Comparison of ENCODE assay signal across 28 mouse cellular contexts in the genomic region with DNA sequence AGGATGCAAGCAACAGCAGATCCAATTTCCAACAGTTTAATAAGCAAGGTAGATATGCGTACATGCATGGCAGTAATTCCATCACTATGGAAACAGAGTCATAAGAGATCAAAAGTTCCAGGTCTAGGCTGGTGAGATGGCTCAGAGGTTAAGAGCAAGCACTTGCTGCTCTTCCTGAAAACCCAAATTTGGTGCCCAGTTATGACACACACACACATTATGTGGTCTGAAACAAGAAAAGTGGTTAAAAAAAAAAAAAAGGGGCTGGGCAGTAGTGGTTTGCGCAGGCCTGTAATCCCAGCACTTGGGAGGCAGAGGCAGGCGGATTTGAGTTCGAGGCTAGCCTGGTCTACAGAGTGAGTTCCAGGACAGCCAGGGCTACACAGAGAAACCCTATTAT. TPM values are rescaled to one million over a fixed set of nuclear protein-coding genes. Genes with fewer than 3 reads are reported as not detected.
DNase-seq lines count a peak whose midpoint lies in the region; ATAC-seq and TF ChIP-seq lines count a peak whose summit lies in the region.
"Had no signal": no experiment of that assay in that cellular context is flagged by ENCODE, and none has a peak within 500 bp of the region (broad histone marks: within the 10 kb centered on the region; RNA-seq: fewer than 3 reads in every experiment).

No protein-coding gene starts in this region.

- ATAC-seq in common myeloid progenitor, adult 5-6 weeks (replicated peaks; ENCODE audit: low read depth, poor library complexity, severe bottlenecking), result 0 out of 2 replicates have a peak, but pooled peaks have one; percentile 30
- ATAC-seq in megakaryocyte, adult 5-6 weeks (ENCODE audit: poor library complexity, severe bottlenecking), result 0 out of 2 replicates have a peak, but pooled peaks have one; percentile 24
- ATAC-seq: forebrain, embryonic 15.5 days; hindbrain, postnatal 0 days; Patski had no signal

- H3K36me3 ChIP-seq in testis, adult 2 months (ENCODE audit: control insufficient read depth, insufficient read depth, low read length), result peaks cover 2% of the 10 kb centered on the region

- peak overlapping the region; percentile 56 for H3K4me3 ChIP-seq in testis, adult 2 months (ENCODE audit: control insufficient read depth, low read depth, low read length)
- H3K4me3 ChIP-seq: embryonic facial prominence, embryonic 10.5 days; embryonic facial prominence, embryonic 13.5 days; erythroblast, embryonic 14.5 days; forebrain, embryonic 12.5 days; forebrain, embryonic 15.5 days; heart, embryonic 10.5 days; heart, embryonic 13.5 days had no signal

- no peak for DNase-seq in testis, postnatal 10 days (ENCODE audit: low spot score)
- DNase-seq in layer of hippocampus, adult 8-10 months (ENCODE audit: low spot score in 2 of 2), result no peak
- no peak for DNase-seq in frontal cortex, postnatal 14 days (ENCODE audit: low spot score in 2 of 2)
- no peak for DNase-seq in neural tube, embryonic 10.5 days (ENCODE audit: extremely low spot score, low spot score)
- DNase-seq: adrenal gland, postnatal 10 days; adrenal gland, postnatal 36 days; cerebellum, adult 2 months; cerebellum, adult 9-11 months; cerebellum, postnatal 25 days; embryo, embryonic 11 days; gastrocnemius, postnatal 10 days; gastrocnemius, postnatal 36 days; heart, adult 18-20 months; heart, postnatal 14 days; heart, postnatal 4 days had no signal

- H3K4me1 ChIP-seq in testis, adult 2 months (ENCODE audit: control insufficient read depth, insufficient read depth, low read length), result no peaks in the 10 kb centered on the region; the same call in none of the 2 replicates

- TF ChIP-seq POLR2A in testis, adult 2 months (IDR thresholded peaks at IDR 0.05; ENCODE audit: control insufficient read depth, low read depth, low read length), result no peak

- no peaks in the 10 kb centered on the region for H3K27me3 ChIP-seq in testis, adult 2 months (ENCODE audit: control insufficient read depth, insufficient read depth, low read length)
- H3K27me3 ChIP-seq: embryonic facial prominence, embryonic 13.5 days; forebrain, embryonic 12.5 days; forebrain, embryonic 15.5 days; heart, embryonic 13.5 days; Patski had no signal

- TF ChIP-seq CTCF in testis, adult 2 months (IDR thresholded peaks at IDR 0.05; ENCODE audit: control insufficient read depth, insufficient read depth, insufficient replicate concordance, low read depth, low read length), result no peak

- peak overlapping the region; percentile 80 for H3K27ac ChIP-seq in testis, adult 2 months (ENCODE audit: control insufficient read depth, insufficient read depth, low read depth, low read length)
- H3K27ac ChIP-seq: embryonic facial prominence, embryonic 10.5 days; embryonic facial prominence, embryonic 13.5 days; forebrain, embryonic 12.5 days; forebrain, embryonic 15.5 days; heart, embryonic 10.5 days; heart, embryonic 13.5 days; hindbrain, embryonic 14.5 days; hindbrain, postnatal 0 days had no signal

RNA-seq across cellular contexts. Expression of a gene that starts 7.6 kb away (rescaled TPM):
- polyA plus RNA-seq in testis, adult 2 months (2012; rRNA removed), result 48.4 and 56.8 TPM in 2 replicates
- total RNA-seq in common myeloid progenitor, adult 5-6 weeks (2017), result 331 and 353 TPM in 2 replicates
- 115 and 119 TPM in 2 replicates for total RNA-seq in megakaryocyte, adult 5-6 weeks (2015)
- total RNA-seq in megakaryocyte, adult 5-6 weeks (2017), result 248 and 291 TPM in 2 replicates
- 100 to 1,000 TPM; 151 to 172 (median 170) TPM for total RNA-seq in layer of hippocampus, adult 8-10 months (2022)

RNA-seq across cellular contexts. Expression of a gene that starts 31.6 kb away (rescaled TPM):
- 285 and 337 TPM in 2 replicates for polyA plus RNA-seq in testis, adult 2 months (2012; rRNA removed)
- total RNA-seq in common myeloid progenitor, adult 5-6 weeks (2017), result not detected in 2 replicates
- total RNA-seq in megakaryocyte, adult 5-6 weeks (2015), result not detected in 2 replicates
- total RNA-seq in megakaryocyte, adult 5-6 weeks (2017), result 0.12 TPM in 1 of 2 replicates, not detected in the other
- total RNA-seq in layer of hippocampus, adult 8-10 months (2022), result 1 to 10 TPM in 3 of 4 experiments, under 1 TPM in 1; 0.68 to 1.3 (median 1.1) TPM

RNA-seq across cellular contexts. Expression of a gene that starts 47.4 kb away (rescaled TPM):
- polyA plus RNA-seq in testis, adult 2 months (2012; rRNA removed), result 5.4 and 6.2 TPM in 2 replicates
- 0.68 and 1.0 TPM in 2 replicates for total RNA-seq in common myeloid progenitor, adult 5-6 weeks (2017)
- 0.82 and 1.1 TPM in 2 replicates for total RNA-seq in megakaryocyte, adult 5-6 weeks (2015)
- total RNA-seq in megakaryocyte, adult 5-6 weeks (2017), result 0.24 and 1.3 TPM in 2 replicates
- total RNA-seq in layer of hippocampus, adult 8-10 months (2022), result 1 to 10 TPM; 2.5 to 4.8 (median 3.3) TPM
